Mouse (Mus musculus): ENCODE results near the gene Jak1. TPM values are rescaled to one million over a fixed set of nuclear protein-coding genes. Genes with fewer than 3 reads are reported as not detected.

Jak1 gene
- total RNA-seq, 2 experiments from 2014 or later = 118 to 121 TPM

DNA sequence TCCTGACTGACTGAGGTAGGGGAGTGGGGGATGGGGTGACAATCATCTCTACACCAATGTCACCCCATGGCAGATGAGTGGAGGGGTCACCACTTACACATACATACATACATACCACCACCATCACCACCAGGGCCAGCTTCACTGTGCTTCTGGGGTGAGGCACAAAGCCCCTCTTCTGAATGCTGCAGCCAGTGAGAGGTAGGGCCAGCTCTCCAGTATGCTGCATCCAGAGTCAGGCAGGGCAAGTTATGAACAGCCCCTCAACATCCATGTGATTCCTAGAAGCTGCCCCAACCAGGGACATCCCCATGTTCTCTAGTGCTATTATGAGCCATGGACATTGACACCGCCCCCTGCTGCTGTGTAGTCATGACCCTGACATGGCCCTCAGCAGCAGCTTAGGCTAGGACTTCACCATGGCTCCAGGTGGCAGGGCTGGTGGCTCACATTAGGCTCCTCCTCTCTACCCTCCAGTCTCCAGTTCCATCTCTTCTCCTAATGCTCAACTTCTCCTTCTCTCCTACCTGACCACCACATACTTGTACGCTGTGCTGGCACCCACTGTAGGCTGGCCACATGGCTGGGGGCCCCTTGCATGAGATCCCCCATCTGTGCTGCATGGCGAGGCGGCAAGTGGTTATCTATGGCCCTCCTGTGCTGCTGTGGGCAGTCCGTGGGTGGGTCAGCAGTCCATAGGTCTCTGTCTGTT, 24.8 kb downstream of the Jak1 start:
- DNase-seq (ENCODE audit: extremely low spot score in 1 of 2, low spot score in 1 of 2) = no peak

DNA sequence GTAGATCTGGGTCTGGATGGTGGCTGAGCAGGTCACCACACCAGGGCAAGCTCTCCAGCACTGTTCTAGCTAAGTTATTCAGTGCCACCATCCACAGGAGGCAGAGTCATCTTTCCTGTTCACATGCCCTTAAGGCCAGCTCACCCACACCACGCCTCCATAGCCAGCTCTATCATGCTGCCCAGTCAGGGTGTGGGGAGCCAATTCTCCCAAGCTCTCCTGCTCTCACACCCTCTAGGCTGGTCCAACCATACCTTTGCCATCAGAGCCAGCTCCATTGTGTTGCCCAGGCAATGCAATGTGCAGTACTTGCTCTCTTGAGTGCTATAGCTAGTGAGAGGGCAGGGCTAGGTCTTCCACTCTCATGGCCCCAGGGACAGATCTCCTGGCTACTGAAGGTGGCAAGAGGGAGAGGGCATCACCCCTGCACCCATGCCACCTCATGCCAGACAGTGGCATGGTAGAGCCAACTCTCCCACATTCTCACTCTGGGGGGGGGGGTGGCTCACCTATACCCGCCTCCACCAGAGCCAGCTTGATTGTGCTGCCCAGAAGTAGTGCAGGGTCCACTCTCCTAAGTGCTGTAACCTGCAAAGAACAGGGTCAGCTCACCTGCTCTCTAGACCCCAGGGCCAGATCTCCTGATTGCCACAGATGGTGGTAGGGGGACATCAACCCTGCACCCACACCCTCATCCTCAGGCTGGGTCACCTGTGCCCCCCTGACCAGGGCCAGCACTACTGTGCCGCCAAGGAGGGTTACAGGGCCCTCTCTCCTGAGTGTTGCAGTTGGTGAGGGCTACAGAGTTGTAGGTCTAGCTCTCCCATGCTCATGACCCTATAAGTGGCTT, 25.5 kb downstream of the Jak1 start:
- no peak for DNase-seq (ENCODE audit: extremely low spot score in 1 of 2, low spot score in 1 of 2)

DNA sequence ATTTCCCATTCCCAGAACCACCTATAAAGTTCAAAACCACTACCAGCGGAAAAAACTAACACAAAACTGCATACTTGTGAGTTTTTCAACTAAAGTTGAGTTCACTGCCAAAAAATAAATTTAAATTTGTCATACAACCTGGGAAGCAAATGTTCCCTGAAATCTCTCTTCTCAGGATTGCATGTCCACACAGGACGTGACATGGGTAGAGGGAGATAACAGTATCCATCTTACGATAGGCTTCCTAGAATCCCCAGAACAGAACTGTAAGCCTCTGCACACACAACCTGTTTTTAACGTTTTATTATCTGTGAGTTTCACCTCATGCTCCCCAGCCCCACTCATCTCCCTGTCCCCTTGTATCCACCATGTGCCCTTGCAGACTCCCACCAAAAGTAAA, 26.5 kb downstream of the Jak1 start:
- no peak for DNase-seq (ENCODE audit: extremely low spot score in 1 of 2, low spot score in 1 of 2)

DNA sequence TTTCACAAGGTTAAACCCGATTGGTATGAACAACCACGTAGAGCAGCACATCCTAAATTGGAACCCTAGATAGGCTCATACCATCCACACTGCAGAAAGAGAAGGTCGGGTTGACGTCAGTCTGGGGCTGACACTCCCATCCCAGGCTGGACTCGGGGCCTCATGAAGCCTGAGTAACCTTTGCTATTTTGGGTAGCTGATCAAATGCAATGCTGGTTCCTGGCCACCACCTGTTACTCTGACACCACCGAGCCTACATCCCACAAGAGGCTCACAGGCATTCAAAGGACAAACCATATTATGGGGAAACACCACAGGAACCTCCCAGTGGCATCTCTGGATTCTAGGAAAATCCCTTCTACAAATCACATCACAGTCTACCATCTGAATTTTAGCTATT, 28.3 kb downstream of the Jak1 start:
- no peak for DNase-seq (ENCODE audit: extremely low spot score in 1 of 2, low spot score in 1 of 2)

DNA sequence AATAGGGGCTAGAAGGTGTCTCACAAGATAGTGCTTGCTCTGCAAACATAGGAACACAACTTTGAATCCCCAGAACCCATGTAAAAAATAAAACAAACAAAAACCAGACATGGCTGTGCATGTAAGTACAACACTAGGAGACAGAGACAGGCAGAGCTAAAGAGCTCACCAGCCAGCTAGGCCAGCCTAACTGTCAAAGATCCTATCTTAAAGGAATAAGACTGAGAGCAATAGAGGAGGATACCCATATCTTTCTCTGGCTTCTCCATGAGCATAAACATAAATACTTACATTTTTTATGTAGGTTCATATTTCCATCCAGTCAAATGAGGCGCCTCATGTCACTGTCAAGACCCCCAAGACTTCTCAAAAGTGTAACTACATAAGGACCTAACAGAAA, 29.1 kb downstream of the Jak1 start:
- no peak for DNase-seq (ENCODE audit: extremely low spot score in 1 of 2, low spot score in 1 of 2)

DNA sequence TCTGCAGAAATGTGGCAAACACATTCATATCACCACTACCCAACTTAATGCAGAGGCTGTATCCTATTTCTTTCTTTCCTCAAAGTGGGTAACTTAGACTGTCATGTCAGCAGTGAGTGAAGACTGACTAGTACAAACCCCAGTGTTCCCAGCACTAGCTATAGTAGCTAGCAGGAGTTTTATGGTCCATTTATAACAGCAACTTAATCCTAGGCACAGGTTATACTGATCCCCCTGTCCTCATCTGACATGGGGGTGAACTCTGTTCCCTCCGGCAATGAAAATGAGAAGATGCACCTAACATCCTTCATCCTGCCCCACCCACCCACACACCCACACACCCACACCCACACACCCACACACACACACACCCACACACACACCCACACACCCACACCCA, 30.3 kb downstream of the Jak1 start:
- no peak for DNase-seq (ENCODE audit: extremely low spot score in 1 of 2, low spot score in 1 of 2)

DNA sequence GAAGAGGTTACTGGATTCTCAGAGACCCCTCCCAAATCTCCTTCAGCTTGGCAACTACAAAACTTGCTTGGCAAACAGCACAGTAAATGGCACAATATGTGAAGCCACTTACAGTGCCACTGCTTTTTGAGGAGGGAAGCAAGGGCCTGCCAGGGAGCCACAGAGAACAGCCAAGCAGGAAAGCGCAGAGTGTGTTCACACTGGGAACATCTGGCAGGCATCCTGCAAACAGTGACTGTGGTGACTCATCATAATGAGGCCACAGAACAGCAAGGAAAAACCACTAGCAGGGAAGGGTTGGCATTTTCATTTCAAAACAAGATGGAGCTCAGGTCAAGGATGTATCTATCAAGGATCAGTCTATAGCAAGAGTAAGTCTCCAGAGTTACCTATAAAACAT, 30.8 kb downstream of the Jak1 start:
- peak in 1 of 2 experiments; percentile 24 for DNase-seq (ENCODE audit: extremely low spot score in 1 of 2, low spot score in 1 of 2)

DNA sequence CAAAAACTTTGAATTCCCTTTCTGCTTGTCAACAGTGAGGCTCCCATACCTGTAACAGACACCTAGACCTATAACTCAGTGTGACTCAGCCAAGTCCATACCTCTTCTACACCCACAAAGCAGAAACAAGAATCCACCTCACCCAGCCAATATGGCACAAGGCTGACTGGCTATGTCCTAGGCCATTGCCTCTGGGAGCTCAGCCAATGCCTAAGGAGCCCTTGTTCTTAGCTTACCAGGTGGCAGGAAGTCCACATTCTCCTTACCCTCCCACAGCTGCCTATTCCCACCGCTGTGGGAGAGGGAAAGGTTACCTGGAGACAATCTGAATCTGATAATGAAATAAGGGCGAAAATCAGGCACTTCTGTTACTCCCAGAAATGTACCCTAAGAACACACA, 34.5 kb downstream of the Jak1 start:
- DNase-seq (ENCODE audit: extremely low spot score in 1 of 2, low spot score in 1 of 2) = no peak

DNA sequence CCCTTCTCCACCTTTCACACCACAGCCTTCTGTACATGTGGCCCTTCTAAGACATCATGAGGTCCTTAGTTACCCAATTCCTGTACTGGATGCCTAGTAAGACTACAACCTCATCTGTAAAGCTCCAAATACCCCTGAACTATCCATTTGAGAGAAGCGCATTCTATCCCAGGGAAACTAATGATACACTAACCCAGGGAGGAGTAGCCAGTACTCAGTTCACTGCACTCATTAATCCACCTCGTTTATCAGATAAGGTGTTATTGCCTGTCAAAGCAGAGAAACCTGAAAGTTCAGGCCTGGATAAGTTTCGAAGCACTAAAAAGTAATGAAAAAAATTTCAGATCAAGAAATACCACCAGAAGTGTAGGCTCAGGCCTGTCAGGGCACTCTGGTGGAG, 37.7 kb downstream of the Jak1 start:
- DNase-seq (ENCODE audit: extremely low spot score in 1 of 2, low spot score in 1 of 2) = no peak

DNA sequence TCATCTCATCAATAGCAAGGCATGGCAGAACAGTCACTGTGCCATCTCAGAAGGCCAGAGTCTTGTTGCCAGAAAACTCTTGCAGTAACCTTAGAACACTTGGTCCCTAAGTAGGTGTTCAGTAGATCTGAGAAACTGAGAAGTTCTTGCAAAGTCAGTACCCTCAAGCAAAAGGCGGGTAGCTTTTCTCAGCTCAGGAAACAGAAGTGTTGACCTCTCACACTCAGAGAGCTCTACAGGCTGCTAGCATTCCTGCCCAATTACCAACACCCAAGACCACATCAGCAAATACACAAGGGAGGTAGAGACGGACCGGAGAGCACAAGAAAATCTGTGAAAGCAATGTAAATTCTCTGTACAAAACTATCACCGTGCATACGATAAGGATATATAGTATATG, 39.1 kb downstream of the Jak1 start:
- DNase-seq (ENCODE audit: extremely low spot score in 1 of 2, low spot score in 1 of 2) = no peak

DNA sequence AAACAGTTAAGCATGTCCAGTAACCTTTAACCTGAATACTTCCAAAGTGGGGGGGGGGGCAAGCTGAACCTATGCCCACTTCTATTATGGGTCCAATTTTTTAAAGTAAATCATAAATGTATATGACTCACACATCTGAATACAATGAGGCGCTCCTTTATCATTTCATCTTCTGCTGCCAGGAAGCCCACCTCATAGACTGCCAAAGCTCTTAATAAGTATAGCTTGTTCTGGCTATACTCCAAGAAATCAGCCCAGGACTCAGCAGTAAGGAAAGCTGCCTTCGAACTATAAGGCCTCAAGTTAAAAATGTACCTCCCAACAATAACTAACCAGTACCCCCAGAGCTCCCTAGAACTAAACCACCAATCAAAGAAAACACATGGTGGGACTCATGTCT, 44.1 kb downstream of the Jak1 start:
- DNase-seq (ENCODE audit: extremely low spot score in 1 of 2, low spot score in 1 of 2) = no peak

DNA sequence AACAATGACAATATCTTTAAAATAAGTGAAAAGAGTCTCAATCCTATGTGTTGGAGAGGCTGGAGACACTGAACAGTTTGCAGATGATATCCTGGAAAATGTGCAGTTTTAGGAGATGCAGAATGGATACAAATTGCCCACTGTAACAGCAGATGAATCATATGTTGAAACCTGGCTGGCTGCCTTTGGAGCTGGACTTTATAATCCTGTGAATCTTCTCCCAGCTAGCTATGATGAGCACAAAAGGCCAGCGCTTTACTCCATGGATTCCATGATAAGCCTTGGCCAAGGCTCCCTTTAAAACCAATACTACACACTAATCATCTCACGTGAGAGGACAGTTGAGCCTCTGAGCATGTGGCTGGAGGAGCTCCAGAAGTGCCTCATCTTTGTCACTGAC, 45.2 kb downstream of the Jak1 start:
- DNase-seq (ENCODE audit: extremely low spot score in 1 of 2, low spot score in 1 of 2) = no peak

DNA sequence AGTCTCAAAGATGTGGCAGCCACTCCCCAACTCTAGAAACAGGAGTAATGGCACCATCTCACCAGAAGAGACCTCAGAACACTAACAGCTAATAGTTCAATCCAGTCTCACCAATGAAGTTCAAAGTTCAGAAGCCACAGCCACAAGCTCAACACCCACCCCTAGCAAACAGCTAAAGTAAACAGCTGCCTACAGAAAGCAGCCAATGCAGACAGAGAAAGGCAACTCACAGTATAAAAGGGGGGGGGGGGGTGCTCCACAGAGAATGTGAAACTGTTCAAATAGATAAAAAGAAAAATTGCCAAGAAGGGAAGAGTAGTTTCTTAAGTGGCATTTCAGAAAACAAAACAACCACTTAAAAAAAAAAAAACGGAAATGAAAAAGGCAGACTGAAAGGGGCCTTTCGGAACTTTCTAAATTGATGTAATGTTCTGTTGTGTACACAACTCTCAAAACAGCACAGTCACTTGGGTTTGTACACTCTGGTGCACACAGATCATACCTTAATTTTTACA, 48.0 kb downstream of the Jak1 start:
- DNase-seq (ENCODE audit: extremely low spot score in 1 of 2, low spot score in 1 of 2) = no peak

DNA sequence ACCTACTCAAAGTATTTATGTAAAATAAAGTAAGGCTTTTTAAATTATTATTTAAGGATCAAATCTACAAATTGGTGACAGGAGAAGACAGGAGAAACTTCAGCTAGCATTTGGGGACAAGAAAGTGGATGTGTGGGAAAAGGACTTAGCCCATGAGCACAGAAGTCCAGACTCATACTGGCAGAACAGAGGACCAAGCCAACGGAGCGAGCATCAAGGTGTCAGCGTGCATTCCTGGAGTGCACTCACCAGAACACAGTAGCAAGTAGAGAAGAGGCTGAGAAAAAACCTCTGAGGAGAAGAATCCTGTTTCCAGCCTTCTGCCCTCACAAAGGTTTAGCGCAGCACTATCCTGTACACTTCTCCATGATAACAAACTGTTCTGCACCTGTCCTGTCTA, 48.8 kb downstream of the Jak1 start:
- DNase-seq (ENCODE audit: extremely low spot score in 1 of 2, low spot score in 1 of 2) = no peak

DNA sequence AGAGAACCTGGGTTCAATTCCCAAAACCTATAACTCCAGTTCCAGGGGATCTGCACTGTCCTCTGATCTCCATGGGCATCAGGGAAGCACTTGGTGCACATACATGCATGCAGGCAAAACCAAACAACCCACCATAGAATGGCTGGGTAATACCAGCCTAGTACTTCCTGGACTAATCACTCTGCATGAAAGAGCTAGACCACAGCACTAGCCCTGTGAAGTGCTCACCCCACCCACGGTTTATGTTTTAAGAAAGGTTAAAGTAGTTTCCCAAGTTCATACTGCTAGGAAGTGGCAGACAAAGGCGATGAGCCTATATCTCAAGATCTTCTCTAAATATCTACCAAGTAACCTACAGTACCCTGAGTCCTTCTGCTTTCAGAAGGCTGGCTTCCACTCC, 51.6 kb downstream of the Jak1 start:
- no peak for DNase-seq (ENCODE audit: extremely low spot score in 1 of 2, low spot score in 1 of 2)

DNA sequence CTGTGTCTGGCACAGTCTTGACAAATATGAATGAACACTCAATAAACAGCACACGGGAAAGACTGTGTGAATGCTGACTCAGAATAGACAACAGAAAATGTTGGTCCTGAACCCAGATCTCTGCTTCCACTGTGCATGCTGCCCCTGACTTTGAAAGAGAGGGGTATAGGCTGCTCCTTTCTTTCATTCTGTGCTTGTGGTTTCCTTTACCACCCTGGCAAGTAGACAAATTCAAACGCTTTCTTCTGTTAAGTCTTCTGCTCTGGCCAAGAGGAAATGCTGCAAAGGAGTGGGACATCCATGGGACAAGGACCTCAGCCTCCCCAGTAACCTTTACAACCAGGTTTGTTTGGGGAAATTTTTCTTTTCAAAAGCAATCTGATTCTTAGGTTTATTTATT, 57.6 kb downstream of the Jak1 start:
- no peak for DNase-seq (ENCODE audit: extremely low spot score in 1 of 2, low spot score in 1 of 2)

DNA sequence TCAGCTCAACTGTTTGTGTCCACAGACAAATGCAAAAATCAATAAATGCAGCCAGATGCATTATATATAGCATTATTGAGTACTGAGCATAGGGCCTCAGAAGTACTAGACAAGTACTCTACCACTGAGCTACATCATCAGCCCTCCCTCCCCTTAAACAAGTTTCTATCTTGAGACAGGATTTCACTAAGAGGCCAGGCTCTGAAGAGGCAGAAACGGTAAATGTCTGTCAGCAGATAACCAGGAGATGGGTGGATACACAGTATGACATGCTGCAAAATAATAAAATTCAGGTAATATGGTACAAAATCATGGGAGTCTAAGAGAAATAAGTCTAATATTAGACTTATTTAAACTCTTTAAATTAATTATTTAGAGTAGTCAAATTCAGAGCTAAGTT, 61.6 kb downstream of the Jak1 start:
- DNase-seq (ENCODE audit: extremely low spot score in 1 of 2, low spot score in 1 of 2) = no peak

DNA sequence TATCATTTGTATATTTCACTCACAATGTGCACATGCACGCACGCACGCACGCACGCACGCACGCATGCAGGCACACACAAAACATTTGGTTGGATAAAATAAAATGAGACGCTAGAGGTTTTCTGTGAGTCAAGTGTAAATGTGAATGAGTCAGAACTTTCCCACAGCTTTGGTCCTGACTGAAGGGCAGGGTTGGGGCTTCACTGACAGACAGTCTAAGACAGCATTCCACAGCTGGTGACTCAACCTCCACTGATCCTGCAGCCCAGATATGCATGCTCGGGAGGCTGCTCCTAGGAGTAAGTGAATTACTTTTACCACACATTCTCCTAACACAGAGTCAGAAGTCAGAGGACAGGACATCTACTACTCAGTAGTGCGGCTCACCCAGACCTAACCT, 62.5 kb downstream of the Jak1 start:
- no peak for DNase-seq (ENCODE audit: extremely low spot score in 1 of 2, low spot score in 1 of 2)

DNA sequence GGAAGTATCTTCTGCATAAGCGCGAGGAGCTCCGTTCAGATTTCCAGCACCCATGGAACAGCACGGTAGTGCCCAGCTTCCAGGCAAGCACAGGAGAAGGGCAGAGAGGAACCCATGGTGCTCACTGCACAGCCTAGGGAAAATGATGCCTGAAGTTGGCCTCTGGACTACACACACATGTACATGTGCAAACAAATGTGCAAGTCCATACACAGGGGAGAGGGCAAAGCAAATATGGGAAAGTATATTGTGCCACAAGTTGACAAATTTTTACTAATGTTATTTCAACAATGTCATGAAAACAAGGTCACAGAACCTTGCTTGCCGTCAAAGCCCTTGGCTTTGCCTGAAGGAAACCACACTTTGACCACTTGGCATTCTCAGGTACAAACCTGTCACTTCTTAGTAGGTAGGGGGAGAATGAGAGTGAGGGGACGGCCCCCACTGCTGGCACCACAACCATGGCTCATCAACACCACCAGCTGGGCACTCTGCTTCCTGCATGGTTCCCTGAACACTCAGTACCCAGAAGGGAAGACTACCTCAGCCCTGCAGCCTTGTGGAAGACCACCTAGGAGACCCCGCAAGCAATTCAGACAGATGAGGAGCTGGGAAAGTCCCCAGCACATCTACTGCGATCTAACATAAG, 65.5 kb downstream of the Jak1 start:
- DNase-seq (ENCODE audit: extremely low spot score in 1 of 2, low spot score in 1 of 2) = no peak

DNA sequence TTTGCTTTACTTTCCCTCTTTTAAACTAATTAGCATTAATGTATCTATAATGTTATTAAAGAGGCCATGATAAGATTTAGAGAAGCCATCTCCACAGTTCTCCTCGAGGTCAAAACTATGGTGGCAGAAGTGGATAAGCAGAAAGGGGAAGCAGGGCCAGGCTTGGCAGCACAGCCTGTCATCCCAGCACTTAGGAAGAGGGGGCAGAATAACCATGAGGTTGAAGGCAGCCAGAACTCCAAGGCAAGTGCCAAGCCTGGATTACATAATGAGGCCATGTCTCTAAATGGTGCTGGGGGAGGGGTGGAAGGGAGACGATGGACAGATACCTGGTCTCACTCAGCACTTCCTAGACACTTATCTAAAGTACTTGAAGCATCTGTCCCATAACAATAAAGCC, 66.7 kb downstream of the Jak1 start:
- no peak for DNase-seq (ENCODE audit: extremely low spot score in 1 of 2, low spot score in 1 of 2)

DNA sequence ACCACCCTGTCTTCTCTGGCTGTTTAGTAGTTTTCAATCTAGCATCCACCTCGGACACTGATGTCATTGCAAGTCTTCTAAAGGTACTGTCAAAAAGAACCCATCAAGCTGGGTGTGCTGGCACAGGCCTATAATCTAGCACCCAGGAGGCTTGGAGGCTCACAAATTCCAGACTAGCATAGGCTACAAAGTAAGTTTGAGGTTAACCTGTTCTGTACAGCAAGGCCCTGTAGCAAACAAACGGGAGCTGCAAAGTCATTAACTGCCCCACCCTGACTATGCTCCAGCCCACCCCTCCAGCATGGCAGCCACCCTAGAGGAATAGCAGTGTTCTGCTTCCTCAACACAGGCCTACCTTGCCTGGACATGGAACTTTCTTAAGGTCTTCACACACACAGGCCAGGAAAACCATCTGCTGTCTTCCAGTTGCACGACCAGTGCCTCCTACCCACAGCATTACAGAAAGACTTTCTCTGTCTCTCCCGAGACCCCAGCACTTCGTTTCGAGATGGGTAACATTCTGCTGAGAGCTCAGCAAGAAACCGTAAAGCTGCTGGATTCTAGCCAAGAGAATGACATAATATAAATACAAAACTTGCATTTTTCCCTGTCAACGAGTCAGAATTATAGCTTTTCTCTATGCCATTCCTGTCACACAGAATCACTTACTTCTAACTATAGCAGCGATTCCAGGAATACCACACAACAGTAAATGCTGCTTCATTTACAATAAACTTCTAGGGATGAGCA, 67.5 kb downstream of the Jak1 start:
- DNase-seq (ENCODE audit: extremely low spot score in 1 of 2, low spot score in 1 of 2) = no peak
